Mouse (Mus musculus) kidney, adult 2 months (tissue): ENCODE data around the gene Lmntd1.

Source experiments
- CTCF ChIP-seq: fragments of 200-500 bp; conservative IDR thresholded peaks from 2 replicates; pipeline ENCODE4 v1.5.1; 2011; ENCODE audit warnings: low read depth, mild to moderate bottlenecking, control low read depth, low read length, moderate library complexity, mixed read lengths; ENCODE audit not compliant: insufficient read depth, insufficient read length
- POLR2A ChIP-seq: fragments of 200-500 bp; IDR thresholded peaks from one replicate; pipeline ENCODE4 v1.6.1; 2011; ENCODE audit warnings: low read depth, low read length, control low read depth

DNA sequence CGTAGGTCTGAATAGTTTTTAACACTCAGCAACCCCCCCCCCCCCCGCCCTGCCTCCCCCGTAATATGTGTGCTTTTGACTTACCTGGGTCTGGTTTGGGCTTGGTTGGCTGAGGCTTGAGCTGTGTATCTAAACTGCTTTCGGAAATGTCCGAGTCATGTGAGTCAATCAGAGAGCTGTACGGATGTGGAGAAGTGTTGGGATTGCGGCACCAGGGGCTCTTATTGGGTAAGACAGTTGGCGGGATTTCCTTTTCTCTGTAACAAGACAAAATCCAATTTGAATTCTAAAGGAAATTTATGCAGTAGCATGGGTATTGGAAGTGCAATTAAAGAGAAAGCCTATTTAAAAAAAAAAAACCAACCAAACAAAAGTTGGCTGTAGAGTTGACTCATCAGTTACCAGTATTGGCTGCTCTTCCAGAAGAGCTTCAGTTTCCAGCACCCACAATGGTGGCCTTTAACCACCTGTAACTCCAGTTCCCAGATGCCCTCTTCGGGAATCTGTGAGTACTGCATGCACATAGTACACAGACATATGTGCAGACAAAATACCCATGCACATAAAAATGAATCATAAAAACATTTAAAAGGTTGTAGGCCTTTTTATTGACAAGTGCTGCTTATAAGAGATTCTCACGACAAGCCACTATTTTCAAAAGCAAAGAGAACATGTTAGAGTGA, 209.6 kb downstream of the Lmntd1 start:
- no peak for TF ChIP-seq CTCF
- no peak for TF ChIP-seq POLR2A
